Mouse (Mus musculus): ENCODE results near the gene Slc16a14. TPM values are rescaled to one million over a fixed set of nuclear protein-coding genes. Genes with fewer than 3 reads are reported as not detected.

Gene Slc16a14
- polyA plus RNA-seq, 1 experiment from 2014 or later, result 2.4 TPM

- DNase-seq (ENCODE audit: low spot score), result no peak
- no peak for ATAC-seq (ENCODE audit: insufficient read depth, low FRiP score, low TSS enrichment)
- 87% methylated on average over 6 of the region's 6 CpGs for WGBS
Observed at GRCm38 (mm10) chr1:84897364-84897763, 37.6 kb downstream of the Slc16a14 start.

GRCm38 (mm10) chr1:84891746-84892145 lies 43.2 kb downstream of the Slc16a14 start:
- 90% methylated on average over 7 of the region's 9 CpGs for WGBS
- no peak for ATAC-seq (ENCODE audit: insufficient read depth, low FRiP score, low TSS enrichment)

More at GRCm38 (mm10) chr1:84897364-84897763, 37.6 kb downstream of the Slc16a14 start:
- no peaks in the 10 kb centered on the region; the same call in 1 of the 2 replicates for H3K36me3 ChIP-seq (ENCODE audit: control insufficient read depth, insufficient read depth, low read length)
- no peaks in the 10 kb centered on the region for H3K4me1 ChIP-seq (ENCODE audit: control insufficient read depth, insufficient read depth, low read length)
- H3K9me3 ChIP-seq (ENCODE audit: control insufficient read depth, low read length), result no peaks in the 10 kb centered on the region
- H3K9ac ChIP-seq (ENCODE audit: low read length), result no peak overlapping the region
- no peaks in the 10 kb centered on the region for H3K27me3 ChIP-seq (ENCODE audit: control insufficient read depth, insufficient read depth, low read length)
- no peak overlapping the region for H3K27ac ChIP-seq (ENCODE audit: low read depth, low read length)
- H3K4me2 ChIP-seq (ENCODE audit: low read depth), result no peak overlapping the region
- no peak overlapping the region for H3K4me3 ChIP-seq (ENCODE audit: low read depth, low read length)

GRCm38 (mm10) chr1:84890503-84890902 lies 44.4 kb downstream of the Slc16a14 start:
- no peaks in the 10 kb centered on the region for H3K27me3 ChIP-seq (ENCODE audit: control insufficient read depth, insufficient read depth, low read length)
- no peak overlapping the region for H3K27ac ChIP-seq (ENCODE audit: low read depth, low read length)
- peak; percentile 26; the same call in 1 of the 2 replicates for ATAC-seq (ENCODE audit: insufficient read depth, low FRiP score, low TSS enrichment)

More at GRCm38 (mm10) chr1:84891746-84892145, 43.2 kb downstream of the Slc16a14 start:
- H3K9me3 ChIP-seq (ENCODE audit: control insufficient read depth, low read length), result no peaks in the 10 kb centered on the region
- H3K4me2 ChIP-seq (ENCODE audit: low read depth), result no peak overlapping the region
- no peaks in the 10 kb centered on the region for H3K27me3 ChIP-seq (ENCODE audit: control insufficient read depth, insufficient read depth, low read length)
- H3K9ac ChIP-seq (ENCODE audit: low read length), result no peak overlapping the region
- DNase-seq (ENCODE audit: low spot score), result no peak
- H3K4me3 ChIP-seq (ENCODE audit: low read depth, low read length), result no peak overlapping the region
- no peaks in the 10 kb centered on the region for H3K36me3 ChIP-seq (ENCODE audit: control insufficient read depth, insufficient read depth, low read length)
- H3K4me1 ChIP-seq (ENCODE audit: control insufficient read depth, insufficient read depth, low read length), result 0 out of 2 replicates have a peak, but pooled peaks cover 3% of the 10 kb centered on the region
- H3K27ac ChIP-seq (ENCODE audit: low read depth, low read length), result no peak overlapping the region

GRCm38 (mm10) chr1:84890005-84890393 lies 44.9 kb downstream of the Slc16a14 start:
- Histone ChIP-seq H3K27ac (ENCODE audit: low read depth, low read length) (no peak overlapping the region), H3K4me3 (ENCODE audit: low read depth, low read length) (no peak overlapping the region), H3K27me3 (ENCODE audit: control insufficient read depth, insufficient read depth, low read length) (no peaks in the 10 kb centered on the region), H3K4me1 (ENCODE audit: control insufficient read depth, insufficient read depth, low read length) (0 out of 2 replicates have a peak, but pooled peaks cover 3% of the 10 kb centered on the region), H3K4me2 (ENCODE audit: low read depth) (0 out of 2 replicates have a peak overlapping the region, but pooled peaks have one; percentile 2), H3K36me3 (ENCODE audit: control insufficient read depth, insufficient read depth, low read length) (no peaks in the 10 kb centered on the region), H3K9ac (ENCODE audit: low read length) (no peak overlapping the region; the same call in 1 of the 2 replicates), H3K9me3 (ENCODE audit: control insufficient read depth, low read length) (no peaks in the 10 kb centered on the region)
- DNase-seq (ENCODE audit: low spot score) (peak; percentile 57), ATAC-seq (ENCODE audit: insufficient read depth, low FRiP score, low TSS enrichment) (peak; percentile 87)
- 33% methylated on average over 7 of the region's 7 CpGs for WGBS

More at GRCm38 (mm10) chr1:84890503-84890902, 44.4 kb downstream of the Slc16a14 start:
- Histone ChIP-seq H3K9me3 (ENCODE audit: control insufficient read depth, low read length) (no peaks in the 10 kb centered on the region), H3K4me1 (ENCODE audit: control insufficient read depth, insufficient read depth, low read length) (0 out of 2 replicates have a peak, but pooled peaks cover 3% of the 10 kb centered on the region), H3K4me2 (ENCODE audit: low read depth) (no peak overlapping the region), H3K9ac (ENCODE audit: low read length) (no peak overlapping the region), H3K36me3 (ENCODE audit: control insufficient read depth, insufficient read depth, low read length) (no peaks in the 10 kb centered on the region), H3K4me3 (ENCODE audit: low read depth, low read length) (no peak overlapping the region)
- no peak for DNase-seq (ENCODE audit: low spot score)
- WGBS, result 93% methylated on average over 7 of the region's 7 CpGs

GRCm38 (mm10) chr1:84889330-84890004 lies 45.5 kb downstream of the Slc16a14 start:
- Histone ChIP-seq H3K4me1 (ENCODE audit: control insufficient read depth, insufficient read depth, low read length) (0 out of 2 replicates have a peak, but pooled peaks cover 3% of the 10 kb centered on the region), H3K36me3 (ENCODE audit: control insufficient read depth, insufficient read depth, low read length) (no peaks in the 10 kb centered on the region), H3K4me3 (ENCODE audit: low read depth, low read length) (no peak overlapping the region), H3K4me2 (ENCODE audit: low read depth) (0 out of 2 replicates have a peak overlapping the region, but pooled peaks have one; percentile 2), H3K27ac (ENCODE audit: low read depth, low read length) (peak overlapping the region; percentile 36; the same call in 1 of the 2 replicates), H3K9me3 (ENCODE audit: control insufficient read depth, low read length) (no peaks in the 10 kb centered on the region), H3K9ac (ENCODE audit: low read length) (no peak overlapping the region; the same call in 1 of the 2 replicates), H3K27me3 (ENCODE audit: control insufficient read depth, insufficient read depth, low read length) (no peaks in the 10 kb centered on the region)
- DNase-seq (ENCODE audit: low spot score) (peak; percentile 24), ATAC-seq (ENCODE audit: insufficient read depth, low FRiP score, low TSS enrichment) (peak; percentile 27; the same call in 1 of the 2 replicates)
- WGBS, result 65% methylated on average over 8 of the region's 8 CpGs

GRCm38 (mm10) chr1:84885921-84886320 lies 49.0 kb downstream of the Slc16a14 start:
- Histone ChIP-seq H3K9ac (ENCODE audit: low read length) (no peak overlapping the region), H3K4me2 (ENCODE audit: low read depth) (no peak overlapping the region), H3K4me1 (ENCODE audit: control insufficient read depth, insufficient read depth, low read length) (0 out of 2 replicates have a peak, but pooled peaks cover 3% of the 10 kb centered on the region), H3K27ac (ENCODE audit: low read depth, low read length) (no peak overlapping the region), H3K36me3 (ENCODE audit: control insufficient read depth, insufficient read depth, low read length) (no peaks in the 10 kb centered on the region), H3K4me3 (ENCODE audit: low read depth, low read length) (no peak overlapping the region), H3K27me3 (ENCODE audit: control insufficient read depth, insufficient read depth, low read length) (no peaks in the 10 kb centered on the region), H3K9me3 (ENCODE audit: control insufficient read depth, low read length) (no peaks in the 10 kb centered on the region)
- ATAC-seq (ENCODE audit: insufficient read depth, low FRiP score, low TSS enrichment), result no peak
- DNase-seq (ENCODE audit: low spot score), result no peak
- WGBS, result 87% methylated on average over 6 of the region's 6 CpGs

- Histone ChIP-seq H3K27ac (ENCODE audit: low read depth, low read length) (no peak overlapping the region), H3K27me3 (ENCODE audit: control insufficient read depth, insufficient read depth, low read length) (no peaks in the 10 kb centered on the region), H3K4me3 (ENCODE audit: low read depth, low read length) (no peak overlapping the region), H3K4me2 (ENCODE audit: low read depth) (no peak overlapping the region), H3K4me1 (ENCODE audit: control insufficient read depth, insufficient read depth, low read length) (0 out of 2 replicates have a peak, but pooled peaks cover 3% of the 10 kb centered on the region), H3K9me3 (ENCODE audit: control insufficient read depth, low read length) (no peaks in the 10 kb centered on the region), H3K9ac (ENCODE audit: low read length) (no peak overlapping the region), H3K36me3 (ENCODE audit: control insufficient read depth, insufficient read depth, low read length) (no peaks in the 10 kb centered on the region)
- DNase-seq (ENCODE audit: low spot score), result no peak
- no peak for ATAC-seq (ENCODE audit: insufficient read depth, low FRiP score, low TSS enrichment)
- 82% methylated on average over 3 of the region's 3 CpGs for WGBS
Observed at GRCm38 (mm10) chr1:84885174-84885573, 49.8 kb downstream of the Slc16a14 start.

GRCm38 (mm10) chr1:84883889-84884288 lies 51.0 kb downstream of the Slc16a14 start:
- no peaks in the 10 kb centered on the region for H3K4me1 ChIP-seq (ENCODE audit: control insufficient read depth, insufficient read depth, low read length)
- 77% methylated on average over 4 of the region's 4 CpGs for WGBS
- ATAC-seq (ENCODE audit: insufficient read depth, low FRiP score, low TSS enrichment) (no peak), DNase-seq (ENCODE audit: low spot score) (no peak)
- H3K4me2 ChIP-seq (ENCODE audit: low read depth), result no peak overlapping the region
- no peaks in the 10 kb centered on the region for H3K9me3 ChIP-seq (ENCODE audit: control insufficient read depth, low read length)
- no peak overlapping the region for H3K4me3 ChIP-seq (ENCODE audit: low read depth, low read length)
- H3K9ac ChIP-seq (ENCODE audit: low read length), result no peak overlapping the region
- no peaks in the 10 kb centered on the region for H3K27me3 ChIP-seq (ENCODE audit: control insufficient read depth, insufficient read depth, low read length)
- H3K36me3 ChIP-seq (ENCODE audit: control insufficient read depth, insufficient read depth, low read length), result no peaks in the 10 kb centered on the region
- H3K27ac ChIP-seq (ENCODE audit: low read depth, low read length), result no peak overlapping the region

GRCm38 (mm10) chr1:84882937-84883336 lies 52.0 kb downstream of the Slc16a14 start:
- Histone ChIP-seq H3K4me2 (ENCODE audit: low read depth) (no peak overlapping the region), H3K27me3 (ENCODE audit: control insufficient read depth, insufficient read depth, low read length) (no peaks in the 10 kb centered on the region), H3K36me3 (ENCODE audit: control insufficient read depth, insufficient read depth, low read length) (no peaks in the 10 kb centered on the region), H3K9me3 (ENCODE audit: control insufficient read depth, low read length) (no peaks in the 10 kb centered on the region), H3K4me1 (ENCODE audit: control insufficient read depth, insufficient read depth, low read length) (no peaks in the 10 kb centered on the region), H3K4me3 (ENCODE audit: low read depth, low read length) (no peak overlapping the region), H3K9ac (ENCODE audit: low read length) (no peak overlapping the region), H3K27ac (ENCODE audit: low read depth, low read length) (no peak overlapping the region)
- DNase-seq (ENCODE audit: low spot score) (no peak), ATAC-seq (ENCODE audit: insufficient read depth, low FRiP score, low TSS enrichment) (no peak)
- WGBS, result 91% methylated on average over 4 of the region's 4 CpGs
